Mouse (Mus musculus) lung, adult 2 months (tissue): ENCODE measurements at regions not wholly inside any gene's neighbourhood (a gene's known extent, or its start where the extent isn't known, plus 50 kb on each side); places are given as distances from the start of the nearest gene placed in this dataset.

Source experiments
- DNase-seq: peaks from one replicate; pipeline ENCODE4 v3.0.0; 2022
- H3K4me1 ChIP-seq: fragments of 200-500 bp; 2 replicates; pipeline ENCODE4 v1.6.1; 2011; ENCODE audit warnings: low read length; ENCODE audit not compliant: control insufficient read depth, insufficient read depth
- H3K4me3 ChIP-seq: fragments of 200-500 bp; replicated peaks from 2 replicates; pipeline ENCODE3; 2011; ENCODE audit warnings: low read depth, mild to moderate bottlenecking, control low read depth, low read length; ENCODE audit errors: extremely low read depth
- CTCF ChIP-seq: fragments of 200-500 bp; IDR thresholded peaks from 2 replicates; pipeline ENCODE4 v1.5.1; 2011; ENCODE audit warnings: mild to moderate bottlenecking, low read length, control low read depth; ENCODE audit not compliant: insufficient read depth
- POLR2A ChIP-seq: fragments of 200-500 bp; IDR thresholded peaks from 2 replicates; pipeline ENCODE4 v1.6.1; 2011; ENCODE audit warnings: low read depth, mild to moderate bottlenecking, control low read depth, low read length, borderline replicate concordance; ENCODE audit errors: extremely low read depth
- WGBS: fragments of 180-500 bp; shearing (Covaris S2); methylation state at CpG from one replicate; pipeline ENCODE4 v1.1.7; 2018; 5-methylcytosine and 5-hydroxymethylcytosine counted together

DNA sequence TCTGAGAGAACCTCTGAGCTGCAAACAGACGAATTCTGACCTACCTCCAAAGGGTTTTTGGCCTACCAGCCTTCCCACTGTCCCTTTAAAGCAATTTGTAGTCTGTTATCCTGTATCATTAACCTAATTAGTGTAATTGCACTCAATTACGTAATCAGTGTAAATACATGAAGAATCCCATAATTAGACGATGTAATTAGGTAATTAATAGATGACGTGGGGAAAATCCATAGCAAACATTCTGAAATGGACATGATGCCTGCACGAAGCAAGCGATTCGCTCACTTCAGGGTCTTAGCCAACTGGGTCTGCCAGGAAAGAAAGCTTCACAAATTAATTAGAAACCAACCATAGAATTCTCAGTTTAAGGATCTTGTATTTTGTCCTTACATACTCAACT is 55.4 kb upstream of the Pbx1 start:
- Histone ChIP-seq H3K4me1 (no peaks in the 10 kb centered on the region), H3K4me3 (no peak overlapping the region)
- WGBS: 86% methylated on average over 7 of the region's 7 CpGs
- DNase-seq: no peak
- no peak for TF ChIP-seq POLR2A
- no peak for TF ChIP-seq CTCF

DNA sequence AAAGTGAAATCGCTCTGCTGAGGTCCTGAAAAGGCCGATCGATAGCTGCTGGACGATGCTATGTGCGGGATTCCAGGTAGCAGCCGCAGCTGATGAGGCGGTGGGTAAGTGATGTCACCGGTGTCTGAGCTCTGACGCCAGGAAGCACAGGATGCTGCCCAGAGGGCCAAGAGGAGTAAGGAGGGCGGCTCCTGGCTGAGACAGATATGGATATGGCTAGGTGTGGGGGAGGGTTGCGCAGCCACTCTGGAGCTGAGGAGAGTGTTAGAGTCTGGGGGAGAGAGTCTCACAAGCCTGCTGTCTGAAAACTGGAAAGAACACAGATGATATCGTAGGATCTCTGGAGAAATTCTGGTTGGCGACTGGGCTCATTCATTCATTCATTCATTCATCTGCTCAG is 51.6 kb upstream of the Pbx1 start:
- DNase-seq: no peak
- no peak overlapping the region for H3K4me3 ChIP-seq
- TF ChIP-seq POLR2A (no peak), CTCF (no peak)
- no peaks in the 10 kb centered on the region for H3K4me1 ChIP-seq
- WGBS: 79% methylated on average over 13 of the region's 13 CpGs
